Mouse (Mus musculus): Measurements from ENCODE around the gene Myo1d.

The Myo1d gene

DNA sequence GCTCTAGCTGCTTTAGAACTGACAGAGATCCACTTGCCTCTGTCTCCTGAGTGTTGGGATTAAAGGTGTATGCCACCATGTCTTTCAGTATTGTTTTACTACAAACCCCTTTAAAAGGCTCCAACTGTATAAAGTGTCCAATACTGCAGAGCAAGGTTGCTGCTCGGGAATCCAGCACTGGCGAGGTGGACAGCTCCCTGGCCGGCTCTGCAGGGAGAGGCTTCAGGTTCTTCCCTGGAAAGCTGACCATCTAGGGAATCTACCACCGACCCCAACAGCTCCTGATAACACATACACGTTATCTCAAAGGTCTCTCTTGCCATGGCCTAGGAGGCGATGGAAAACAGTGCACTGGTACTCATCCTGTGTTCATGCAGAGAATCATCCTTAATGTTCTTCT lies 166.3 kb downstream of the Myo1d start:
- no peak for DNase-seq

GRCm38 (mm10) chr11:80602707-80603441 lies 177.0 kb downstream of the Myo1d start:
- peak; percentile 88 for DNase-seq

- no peak for DNase-seq
Observed at GRCm38 (mm10) chr11:80602041-80602458, 177.8 kb downstream of the Myo1d start.

- peak; percentile 87 for DNase-seq
Observed at GRCm38 (mm10) chr11:80601040-80601864, 178.6 kb downstream of the Myo1d start.

DNA sequence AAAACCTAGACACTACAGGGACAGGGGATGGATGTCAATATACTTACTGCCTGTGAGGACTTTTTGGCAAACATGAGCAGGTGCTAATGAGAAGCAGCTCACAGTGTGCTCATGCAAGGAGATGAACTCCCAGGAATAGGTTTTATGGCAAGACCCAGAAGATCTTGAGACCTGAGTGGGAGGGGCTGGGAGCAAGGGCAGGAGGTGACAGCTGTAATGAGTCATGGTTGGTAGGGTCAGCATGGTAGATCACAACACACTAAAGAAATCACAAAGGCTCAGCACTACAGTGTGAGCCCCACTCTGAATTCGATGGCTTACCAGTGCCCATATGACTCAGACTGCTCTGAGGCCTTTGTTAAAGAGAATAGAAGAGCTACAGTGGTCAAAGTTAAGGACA lies 184.3 kb downstream of the Myo1d start:
- DNase-seq = no peak

DNA sequence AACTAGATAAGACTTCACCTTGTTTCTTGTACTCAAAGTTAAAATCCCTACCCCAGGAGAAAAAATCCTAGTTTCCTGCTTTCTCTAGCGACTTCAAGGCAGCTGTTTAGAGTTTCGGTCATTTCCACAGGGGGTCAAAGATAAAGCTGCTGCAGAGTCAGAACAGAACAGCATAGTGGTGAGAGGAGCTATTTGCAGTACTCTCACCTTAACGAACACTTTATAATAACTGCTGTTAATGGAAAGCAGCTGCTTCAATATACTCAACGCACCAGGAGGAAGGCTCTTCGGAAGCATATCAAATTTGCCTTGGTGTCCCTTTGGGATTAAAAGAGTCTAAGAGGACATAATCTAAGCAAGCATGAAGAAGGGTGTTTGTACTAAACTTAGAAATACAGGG lies 190.4 kb downstream of the Myo1d start:
- DNase-seq = no peak

DNA sequence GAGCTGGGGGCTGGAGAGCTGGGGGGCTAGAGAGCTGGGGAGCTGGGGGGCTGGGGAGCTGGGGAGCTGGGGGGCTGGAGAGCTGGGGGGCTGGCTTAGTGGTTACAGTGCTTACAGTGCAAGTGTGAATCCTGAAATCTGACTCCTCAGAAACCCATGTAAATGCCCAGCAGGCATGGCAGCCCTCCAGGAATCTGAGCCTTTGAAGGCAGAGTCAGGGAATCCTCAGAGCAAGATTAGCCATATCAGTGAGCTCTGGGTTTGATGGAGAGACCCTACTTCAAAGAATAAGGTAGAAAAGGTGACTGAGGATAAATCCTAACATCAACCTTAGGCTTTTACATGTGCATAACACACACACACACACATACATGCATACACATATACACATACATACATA lies 194.1 kb downstream of the Myo1d start:
- DNase-seq = no peak

- no peak for DNase-seq
Observed at GRCm38 (mm10) chr11:80585211-80585610, 194.6 kb downstream of the Myo1d start.

DNA sequence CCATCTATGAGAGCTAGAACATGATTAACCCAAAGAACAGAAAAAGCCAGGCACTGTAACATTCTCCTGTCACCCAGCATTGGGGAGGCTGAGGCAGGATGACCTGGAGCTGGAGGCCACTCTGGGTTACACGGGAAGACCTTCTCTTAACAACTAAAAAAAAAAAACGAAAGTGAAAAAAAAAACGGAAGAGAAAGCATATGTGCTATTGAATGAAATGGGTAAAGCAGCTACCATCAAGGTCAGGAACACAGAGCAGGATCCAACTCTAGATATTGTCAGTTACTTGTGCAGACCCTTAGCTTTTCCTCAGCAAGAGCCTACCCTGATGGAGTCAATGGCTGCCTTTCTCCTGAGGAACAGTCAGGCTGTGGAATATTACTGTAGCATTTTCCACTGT lies 199.3 kb downstream of the Myo1d start:
- no peak for DNase-seq

DNA sequence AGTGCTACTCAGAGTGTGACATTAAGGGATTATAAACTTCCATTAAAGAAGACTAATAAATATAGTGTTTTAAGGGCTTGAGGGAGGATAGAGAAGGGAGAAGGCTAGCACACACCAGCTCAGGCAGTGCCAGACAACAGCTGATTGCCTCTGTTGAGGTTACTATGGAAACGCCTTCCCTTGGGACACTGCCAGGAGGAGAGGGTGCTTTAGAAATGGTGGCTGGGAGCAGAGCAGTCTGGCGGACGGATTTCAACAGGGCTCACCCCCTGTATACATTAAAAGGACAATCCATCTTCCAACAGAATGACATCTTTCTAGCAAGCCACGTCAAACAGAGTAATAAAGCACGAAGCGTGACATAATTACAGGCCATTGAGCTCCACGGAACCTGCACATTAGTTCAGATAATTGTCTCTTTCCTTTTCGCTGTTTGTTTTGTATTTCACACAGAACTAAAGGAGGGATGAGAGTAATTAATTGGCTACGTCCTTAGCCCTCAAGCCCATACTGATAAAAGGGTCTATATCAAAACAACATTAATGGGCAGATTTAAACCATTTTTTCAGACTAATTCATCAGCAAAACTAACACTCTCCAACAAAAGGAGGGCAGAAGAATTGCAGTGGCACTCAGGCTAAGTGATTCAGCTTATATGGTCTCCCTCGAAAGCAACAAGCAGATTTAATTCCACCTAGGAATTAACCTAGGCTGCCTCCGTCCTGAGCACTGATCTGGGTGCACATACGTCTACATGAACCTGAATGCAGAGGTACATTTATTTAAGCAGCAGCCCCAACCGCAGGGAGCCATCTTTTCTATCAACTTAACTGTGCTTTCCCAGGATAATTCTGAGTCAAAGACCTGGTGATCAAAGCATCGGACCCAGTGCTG lies 201.8 kb downstream of the Myo1d start:
- DNase-seq = no peak

DNA sequence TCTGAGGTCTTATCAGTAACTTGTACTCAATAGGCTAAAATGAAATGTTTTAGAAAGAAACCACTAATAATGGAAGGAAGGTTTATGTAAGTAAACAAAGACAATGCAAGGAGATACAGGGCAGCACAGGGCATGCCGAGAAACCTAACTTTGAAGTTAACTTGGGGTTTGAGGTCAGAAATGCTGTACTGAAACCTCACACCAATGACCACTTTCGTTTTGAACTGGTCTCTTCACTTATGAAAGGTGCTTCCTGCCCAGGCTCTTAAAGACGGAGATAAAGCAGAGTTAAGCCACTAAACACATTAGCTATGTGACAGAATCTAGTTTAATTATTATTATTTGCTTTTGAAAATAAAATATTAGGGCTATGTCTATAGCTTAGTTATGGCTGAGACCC lies 204.0 kb downstream of the Myo1d start:
- no peak for DNase-seq

GRCm38 (mm10) chr11:80566286-80566685 lies 213.5 kb downstream of the Myo1d start:
- DNase-seq = no peak

DNA sequence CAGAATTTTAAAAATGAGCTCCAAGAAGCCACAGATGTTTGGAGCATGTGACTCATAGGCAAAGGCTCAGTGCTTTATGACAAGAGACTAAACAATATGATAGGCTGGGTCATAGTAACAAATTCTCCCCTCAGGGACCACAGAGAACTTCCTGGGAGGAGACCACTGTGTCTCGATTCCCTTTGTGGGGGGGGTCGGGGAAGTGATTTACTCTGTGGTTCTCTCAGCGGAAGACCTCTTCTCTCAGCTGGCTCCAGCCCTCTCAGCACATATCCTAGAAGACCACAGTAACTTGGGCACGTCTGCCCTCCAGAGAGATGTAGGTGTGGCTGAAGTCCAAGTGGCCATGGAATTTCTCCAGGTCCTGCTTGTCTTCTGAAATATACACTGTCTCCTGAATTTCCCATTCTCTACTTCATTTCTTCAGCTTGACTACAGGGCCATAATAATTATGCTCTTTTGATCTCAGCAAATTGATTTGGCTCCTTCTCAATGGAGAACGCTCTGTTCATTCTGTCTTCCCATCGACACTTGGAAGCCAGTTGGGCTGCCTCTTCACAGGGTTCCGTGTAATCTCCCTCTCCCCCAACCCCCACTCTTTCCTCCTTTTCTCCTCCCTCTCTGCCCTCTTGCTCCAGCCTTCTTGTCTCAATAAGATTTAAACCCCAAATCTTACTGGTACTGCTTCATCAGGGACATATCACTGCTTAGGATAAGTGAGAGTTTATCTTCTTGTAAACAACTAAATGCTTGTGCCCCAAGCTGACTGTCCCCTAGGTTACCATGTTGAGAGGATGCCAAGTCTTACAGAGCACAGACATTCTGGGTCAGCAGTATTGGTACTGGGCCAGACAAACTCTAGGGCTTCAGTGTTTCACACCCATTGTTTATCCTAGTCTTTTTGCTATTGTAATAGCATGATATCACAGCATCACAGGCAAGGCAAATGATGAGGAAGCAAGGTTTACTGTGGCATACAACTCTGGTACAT lies 214.6 kb downstream of the Myo1d start:
- DNase-seq = peak; percentile 82

- DNase-seq = peak; percentile 78
Observed at GRCm38 (mm10) chr11:80562479-80562878, 217.3 kb downstream of the Myo1d start.

GRCm38 (mm10) chr11:80560770-80561169 lies 219.1 kb downstream of the Myo1d start:
- DNase-seq = peak; percentile 46

GRCm38 (mm10) chr11:80555416-80555815 lies 224.4 kb downstream of the Myo1d start:
- DNase-seq = peak; percentile 60

- peak; percentile 68 for DNase-seq
Observed at GRCm38 (mm10) chr11:80553046-80553445, 226.8 kb downstream of the Myo1d start.

DNA sequence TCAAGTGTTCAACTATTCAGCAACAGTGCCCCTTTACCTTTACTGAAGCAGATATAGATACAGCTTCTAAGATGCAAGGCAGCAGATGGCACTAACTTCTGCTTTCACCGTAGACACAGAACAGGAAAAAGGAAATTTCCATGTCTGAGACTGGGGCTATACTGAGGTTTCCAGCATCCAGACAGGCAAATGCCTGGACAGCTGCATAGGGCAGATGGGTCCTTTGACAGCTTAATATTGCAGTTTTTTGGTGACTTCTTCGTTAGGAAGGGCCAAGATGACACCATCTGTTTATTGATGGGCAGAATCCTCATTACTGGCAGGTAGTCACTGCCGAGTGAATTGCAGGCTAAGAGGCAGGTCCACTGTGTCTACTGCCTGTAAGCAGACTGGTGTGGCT lies 228.2 kb downstream of the Myo1d start:
- DNase-seq = no peak

GRCm38 (mm10) chr11:80550264-80550663 lies 229.6 kb downstream of the Myo1d start:
- DNase-seq = no peak

GRCm38 (mm10) chr11:80549854-80550253 lies 230.0 kb downstream of the Myo1d start:
- DNase-seq = no peak

- DNase-seq = no peak
Observed at GRCm38 (mm10) chr11:80546233-80546632, 233.6 kb downstream of the Myo1d start.

DNA sequence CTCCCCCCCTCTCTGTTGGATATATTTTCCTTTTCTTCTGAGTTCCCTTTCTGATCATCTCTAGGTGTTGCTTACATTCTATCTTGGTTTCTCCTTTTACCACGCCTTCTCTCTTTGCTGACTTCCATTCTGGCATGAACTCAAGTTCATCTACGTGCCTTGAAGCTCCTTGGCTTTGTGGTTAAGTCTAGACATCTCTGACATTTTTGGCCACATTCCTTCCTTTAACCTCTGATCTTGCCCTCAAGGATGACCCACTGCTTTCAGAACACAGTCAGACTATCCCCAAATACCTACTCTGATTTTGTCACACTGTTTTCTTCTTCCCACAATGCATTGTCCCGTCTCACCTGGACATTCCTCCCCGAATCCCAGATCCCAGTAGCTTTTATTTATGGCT lies 240.8 kb downstream of the Myo1d start:
- DNase-seq = no peak
